Mouse (Mus musculus) cerebellum, adult 2 months (tissue): ENCODE data around the gene Tlnrd1. TPM values are rescaled to one million over a fixed set of nuclear protein-coding genes. Genes with fewer than 3 reads are reported as not detected.
A peak's percentile ranks its signal among the peaks of the same experiment; 100 is the strongest.

Experiments
- DNase-seq, 2 experiments: peaks; one replicate each; pipeline ENCODE4 v3.0.0; 2021
- H3K27ac ChIP-seq: fragments of 200-500 bp; 2 replicates; pipeline ENCODE4 v1.5.1; 2012; ENCODE audit warnings: low read length, control low read depth, inconsistent platforms; ENCODE audit not compliant: insufficient read depth
- H3K27me3 ChIP-seq: fragments of 200-500 bp; 2 replicates; pipeline ENCODE4 v1.6.1; 2012; ENCODE audit warnings: inconsistent platforms, mild to moderate bottlenecking, low read length, moderate library complexity; ENCODE audit not compliant: control insufficient read depth, insufficient read depth
- H3K4me1 ChIP-seq: fragments of 200-500 bp; 2 replicates; pipeline ENCODE4 v1.6.1; 2011; ENCODE audit warnings: low read length; ENCODE audit not compliant: control insufficient read depth, insufficient read depth
- H3K4me3 ChIP-seq: fragments of 200-500 bp; replicated peaks from 2 replicates; pipeline ENCODE3; 2011; ENCODE audit warnings: mild to moderate bottlenecking, low read depth, low read length, control low read depth; ENCODE audit not compliant: insufficient read depth
- CTCF ChIP-seq: fragments of 200-500 bp; IDR thresholded peaks from 2 replicates; pipeline ENCODE4 v1.5.1; 2011; ENCODE audit warnings: low read depth, mild to moderate bottlenecking, control low read depth, low read length, moderate library complexity, borderline replicate concordance; ENCODE audit not compliant: insufficient read depth
- POLR2A ChIP-seq: fragments of 200-500 bp; IDR thresholded peaks from 2 replicates; pipeline ENCODE4 v1.6.1; 2011; ENCODE audit warnings: low read length, control low read depth, borderline replicate concordance; ENCODE audit not compliant: insufficient read depth
- WGBS: fragments of 180-500 bp; shearing (Covaris S2); methylation state at CpG from one replicate; pipeline ENCODE4 v1.1.7; 2018; 5-methylcytosine and 5-hydroxymethylcytosine counted together
- polyA plus RNA-seq: library from polyadenylated mRNA; depleted of rRNA; stranded (reverse); fragments of >200 nt; gene quantifications from 2 replicates; pipeline ENCODE4 v1.2.3, GENCODE M21; 2012; rRNA removed

The Tlnrd1 gene
- polyA plus RNA-seq = 23.4 and 25.2 TPM in 2 replicates

- peak; percentile 91 to 94 for DNase-seq
- under 1% methylated on average over 69 of the region's 69 CpGs for WGBS
- peak within 1 kb of the TSS; percentile 97 for H3K27ac ChIP-seq
- H3K4me1 ChIP-seq = peaks cover 9% of the 10 kb centered on the region; the same call in 1 of the 2 replicates
- TF ChIP-seq CTCF (no peak), POLR2A (peak; percentile 81)
- peak within 1 kb of the TSS; percentile 80 for H3K4me3 ChIP-seq
- no peaks in the 10 kb centered on the region for H3K27me3 ChIP-seq
These were observed at the start of gene Tlnrd1, which contains the start of gene Mesd for GRCm38 (mm10) chr7:83884021-83884658. TSS of gene Tlnrd1 (minus strand) at chr7:83884305. TSS of gene Mesd (plus strand) at chr7:83884466.

GRCm38 (mm10) chr7:83921637-83922036 is 37.5 kb upstream of the Tlnrd1 start:
- H3K27ac ChIP-seq = no peak overlapping the region
- no peak overlapping the region for H3K4me3 ChIP-seq
- no peak for TF ChIP-seq POLR2A
- TF ChIP-seq CTCF = no peak
- WGBS = 85% methylated on average over 3 of the region's 3 CpGs
- DNase-seq = no peak
- H3K27me3 ChIP-seq = no peaks in the 10 kb centered on the region
- no peaks in the 10 kb centered on the region for H3K4me1 ChIP-seq

- no peaks in the 10 kb centered on the region for H3K4me1 ChIP-seq
- no peak for TF ChIP-seq POLR2A
- TF ChIP-seq CTCF = no peak
- H3K4me3 ChIP-seq = no peak overlapping the region
- no peaks in the 10 kb centered on the region for H3K27me3 ChIP-seq
- no peak for DNase-seq
- H3K27ac ChIP-seq = no peak overlapping the region
- WGBS = 60% methylated on average over 4 of the region's 4 CpGs
These were observed 36.1 kb upstream of the Tlnrd1 start for GRCm38 (mm10) chr7:83920241-83920640.

- TF ChIP-seq POLR2A (no peak), CTCF (peak; percentile 90)
- 3% methylated on average over 3 of the region's 3 CpGs for WGBS
- no peak overlapping the region for H3K4me3 ChIP-seq
- H3K27me3 ChIP-seq = no peaks in the 10 kb centered on the region; the same call in 1 of the 2 replicates
- H3K27ac ChIP-seq = no peak overlapping the region
- DNase-seq = peak; percentile 83 to 91
- no peaks in the 10 kb centered on the region for H3K4me1 ChIP-seq
These were observed 30.5 kb upstream of the Tlnrd1 start for GRCm38 (mm10) chr7:83914566-83914965.

- no peak for DNase-seq
- no peak for TF ChIP-seq POLR2A
- TF ChIP-seq CTCF = no peak
- Histone ChIP-seq H3K27ac (no peak overlapping the region), H3K4me1 (no peaks in the 10 kb centered on the region), H3K4me3 (no peak overlapping the region), H3K27me3 (no peaks in the 10 kb centered on the region; the same call in 1 of the 2 replicates)
- 81% methylated on average over 9 of the region's 9 CpGs for WGBS
These were observed 29.9 kb upstream of the Tlnrd1 start for GRCm38 (mm10) chr7:83913995-83914394.

- H3K4me3 ChIP-seq = no peak overlapping the region
- H3K4me1 ChIP-seq = no peaks in the 10 kb centered on the region
- TF ChIP-seq POLR2A (no peak), CTCF (no peak)
- H3K27me3 ChIP-seq = no peaks in the 10 kb centered on the region; the same call in 1 of the 2 replicates
- no peak overlapping the region for H3K27ac ChIP-seq
- 94% methylated on average over 6 of the region's 6 CpGs for WGBS
- no peak for DNase-seq
These were observed 29.4 kb upstream of the Tlnrd1 start for GRCm38 (mm10) chr7:83913405-83913932.

- H3K4me1 ChIP-seq = no peaks in the 10 kb centered on the region
- 88% methylated on average over 3 of the region's 3 CpGs for WGBS
- no peak for DNase-seq
- H3K27me3 ChIP-seq = no peaks in the 10 kb centered on the region; the same call in 1 of the 2 replicates
- no peak overlapping the region for H3K4me3 ChIP-seq
- TF ChIP-seq CTCF = no peak
- no peak for TF ChIP-seq POLR2A
- no peak overlapping the region for H3K27ac ChIP-seq
These were observed 27.8 kb upstream of the Tlnrd1 start for GRCm38 (mm10) chr7:83911909-83912308.

- Histone ChIP-seq H3K27me3 (no peaks in the 10 kb centered on the region), H3K4me1 (no peaks in the 10 kb centered on the region; the same call in 1 of the 2 replicates), H3K4me3 (no peak overlapping the region), H3K27ac (no peak overlapping the region)
- WGBS = 96% methylated on average over 3 of the region's 3 CpGs
- no peak for TF ChIP-seq CTCF
- no peak for TF ChIP-seq POLR2A
- no peak for DNase-seq
These were observed 20.7 kb upstream of the Tlnrd1 start for GRCm38 (mm10) chr7:83904831-83905230.
